Mouse (Mus musculus): Measurements from ENCODE around the gene Prdx1.
"Not testable (repeated sequence)": the region's sequence is repeated elsewhere in the genome, so short reads cannot be mapped to it uniquely, and the experiment has no call there.

Gene Prdx1

GRCm38 (mm10) chr4:116679141-116679540 is 6.2 kb upstream of the Prdx1 start:
- DNase-seq (ENCODE audit: low spot score), result no peak

- not testable (repeated sequence) for DNase-seq (ENCODE audit: low spot score)
These were observed 4.8 kb upstream of the Prdx1 start for GRCm38 (mm10) chr4:116680521-116680920.

- DNase-seq (ENCODE audit: low spot score), result no peak
These were observed 1.4 kb upstream of the Prdx1 start for GRCm38 (mm10) chr4:116683957-116684356.

- DNase-seq (ENCODE audit: low spot score), result no peak
These were observed 679 bp upstream of the Prdx1 start for GRCm38 (mm10) chr4:116684665-116685064.

DNA sequence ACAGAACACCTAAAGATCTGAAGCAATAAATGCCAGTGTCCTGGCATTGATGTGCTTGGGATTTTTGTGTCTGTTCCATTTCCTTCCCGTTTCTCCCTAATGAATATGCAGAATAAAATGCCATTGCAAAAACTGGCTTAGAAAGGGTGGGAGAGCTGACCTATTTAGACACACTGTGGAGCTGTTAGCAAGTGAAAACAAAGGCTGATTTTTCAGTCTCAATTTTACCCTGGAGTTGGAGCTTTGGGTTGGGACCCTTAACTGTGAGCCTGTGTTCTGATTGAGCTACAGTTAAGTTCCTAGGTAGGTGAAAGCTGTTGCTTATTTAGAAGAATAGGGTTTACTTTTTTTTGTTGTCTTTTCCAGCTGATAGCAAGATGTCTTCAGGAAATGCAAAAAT is 1.7 kb downstream of the Prdx1 start:
- DNase-seq (ENCODE audit: low spot score), result no peak

DNA sequence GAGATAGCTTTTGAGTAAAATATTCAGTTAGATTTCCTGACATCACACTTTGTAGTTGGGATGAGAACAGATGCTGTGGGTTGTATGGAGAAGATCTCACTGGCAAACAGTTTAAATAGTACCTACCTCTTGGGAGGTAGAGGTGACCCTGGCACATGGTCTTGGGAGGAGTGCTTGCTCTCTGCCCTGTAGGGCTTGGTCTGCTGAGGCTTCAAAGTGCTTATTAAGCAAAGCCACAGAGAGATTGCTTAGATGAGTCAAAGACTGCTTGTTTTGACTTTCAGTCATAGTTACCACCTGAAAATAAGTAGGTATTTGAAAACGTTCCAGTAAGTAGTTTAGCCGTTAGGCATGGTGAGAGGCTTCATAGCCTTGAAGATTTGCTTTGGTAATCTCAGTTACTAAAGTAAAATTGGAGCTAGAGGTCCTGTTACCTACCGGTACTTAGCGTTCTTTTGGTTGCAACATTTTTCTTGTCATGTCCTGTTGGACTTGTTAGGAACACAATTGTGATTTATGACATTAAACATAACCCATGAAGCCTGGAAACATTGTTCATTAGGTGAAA is 4.0 kb downstream of the Prdx1 start:
- DNase-seq (ENCODE audit: low spot score), result no peak

- DNase-seq (ENCODE audit: low spot score), result no peak
These were observed 6.8 kb downstream of the Prdx1 start for GRCm38 (mm10) chr4:116692146-116692545.

DNA sequence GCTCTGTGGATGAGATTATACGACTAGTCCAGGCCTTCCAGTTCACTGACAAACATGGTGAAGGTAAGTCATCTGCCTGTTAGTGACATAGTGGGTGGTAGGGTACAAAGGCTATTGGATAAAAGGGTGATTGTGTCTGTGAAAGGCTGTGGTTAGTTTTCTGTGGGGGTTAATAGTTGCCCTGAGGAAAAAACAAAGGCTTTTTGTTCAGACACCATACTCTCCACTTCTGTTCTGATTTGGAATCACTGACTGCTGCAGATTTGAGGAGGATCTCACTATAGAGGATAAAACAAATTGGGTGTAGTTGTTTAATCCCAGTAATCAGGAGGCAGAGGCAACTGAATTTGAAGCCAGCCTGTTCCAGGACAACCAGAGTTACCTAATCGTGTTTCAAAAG is 8.4 kb downstream of the Prdx1 start:
- DNase-seq (ENCODE audit: low spot score), result no peak

DNA sequence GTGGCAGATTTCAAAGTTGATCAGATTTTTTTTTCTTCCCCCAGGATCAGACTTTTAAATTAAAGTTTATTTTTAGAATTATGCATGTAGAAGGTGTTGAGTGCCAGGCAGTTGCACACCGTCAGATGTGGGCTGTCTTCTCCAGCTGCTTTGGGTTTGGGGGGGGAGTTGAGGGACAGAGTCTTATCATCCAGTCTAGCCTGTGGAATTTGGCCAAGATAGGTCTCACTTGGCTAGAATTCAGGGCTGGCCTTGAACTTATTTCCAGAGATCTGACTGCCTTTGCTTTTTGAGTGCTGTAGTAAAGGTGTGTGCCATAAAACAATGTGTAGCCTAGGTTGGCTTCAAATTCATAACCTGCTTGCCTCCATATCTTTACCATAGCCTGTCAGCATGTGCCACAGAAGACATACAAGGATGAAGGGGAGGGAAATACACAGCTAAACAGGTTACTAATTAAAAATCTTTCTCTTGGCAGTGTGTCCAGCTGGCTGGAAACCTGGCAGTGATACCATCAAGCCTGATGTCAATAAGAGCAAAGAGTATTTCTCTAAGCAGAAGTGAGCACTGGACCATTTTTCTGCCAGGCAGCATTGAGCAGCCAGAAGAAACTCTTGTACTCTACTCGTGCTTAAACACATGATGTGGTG is 13.5 kb downstream of the Prdx1 start:
- no peak for DNase-seq (ENCODE audit: low spot score)

DNA sequence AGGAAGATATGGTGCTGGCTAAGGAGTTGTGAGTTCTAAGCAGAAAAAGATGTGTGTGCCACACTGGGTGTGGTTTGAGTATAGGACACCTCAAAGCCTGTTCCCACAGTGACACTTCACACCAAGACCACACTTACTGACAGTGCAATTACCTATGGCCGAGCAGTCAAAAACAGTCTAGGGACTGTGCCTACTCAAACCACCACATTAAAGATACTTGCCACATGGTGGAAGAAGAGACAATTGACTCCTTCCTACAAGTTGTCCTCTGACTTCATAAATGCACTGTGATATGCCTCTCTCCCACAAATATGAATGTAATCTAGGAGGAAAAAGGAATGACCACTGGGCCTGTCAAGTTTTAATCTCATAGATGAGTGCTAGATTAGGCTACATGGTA is 15.6 kb downstream of the Prdx1 start:
- no peak for DNase-seq (ENCODE audit: low spot score)

DNA sequence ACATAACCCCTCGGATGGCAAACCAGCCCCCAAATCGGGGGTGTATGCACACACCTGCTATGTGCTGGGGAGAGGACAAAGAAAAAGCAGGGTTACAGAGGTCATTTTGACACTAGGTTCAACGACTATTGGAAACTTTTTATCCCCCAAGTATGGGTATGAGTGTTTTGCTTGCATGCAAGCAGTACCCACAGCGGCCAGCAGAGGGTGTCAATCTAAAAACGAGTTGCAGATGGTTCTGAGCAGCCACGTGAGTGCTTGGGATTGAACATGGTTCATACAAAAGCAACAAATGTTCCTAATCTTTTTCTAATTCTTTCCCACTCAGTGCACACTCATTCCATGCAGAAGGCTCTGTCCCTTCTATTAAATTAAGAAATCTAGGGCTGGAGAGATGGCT is 18.5 kb downstream of the Prdx1 start:
- peak; percentile 65 for DNase-seq (ENCODE audit: low spot score)

DNA sequence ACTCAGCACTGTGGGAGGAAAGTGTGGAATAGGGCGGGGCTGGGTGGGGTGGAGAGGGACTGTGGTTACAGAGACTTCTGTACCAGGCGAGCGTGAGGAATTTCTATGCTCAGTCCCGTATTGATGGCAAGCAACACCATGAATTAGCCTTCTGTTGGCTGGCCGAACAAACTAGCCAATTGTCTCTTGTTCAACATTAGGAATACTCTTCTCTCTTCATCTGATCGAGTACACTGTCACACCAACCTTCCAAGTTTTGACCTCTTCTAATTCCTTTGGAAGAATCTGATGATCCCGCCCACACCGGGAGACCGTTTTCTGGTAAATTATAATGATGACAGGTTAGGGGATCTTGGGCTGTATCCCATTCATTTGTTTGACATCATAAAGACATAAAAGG is 22.3 kb downstream of the Prdx1 start:
- DNase-seq (ENCODE audit: low spot score), result no peak

- peak; percentile 83 for DNase-seq (ENCODE audit: low spot score)
These were observed 22.9 kb downstream of the Prdx1 start, which contains the start of the genes Mmachc and Ccdc163 for GRCm38 (mm10) chr4:116708201-116708764. Gene Mmachc, minus strand, starts transcription at chr4:116708406. Gene Ccdc163, plus strand, starts transcription at chr4:116708509.

- no peak for DNase-seq (ENCODE audit: low spot score)
These were observed 23.5 kb downstream of the Prdx1 start for GRCm38 (mm10) chr4:116708791-116709390.

DNA sequence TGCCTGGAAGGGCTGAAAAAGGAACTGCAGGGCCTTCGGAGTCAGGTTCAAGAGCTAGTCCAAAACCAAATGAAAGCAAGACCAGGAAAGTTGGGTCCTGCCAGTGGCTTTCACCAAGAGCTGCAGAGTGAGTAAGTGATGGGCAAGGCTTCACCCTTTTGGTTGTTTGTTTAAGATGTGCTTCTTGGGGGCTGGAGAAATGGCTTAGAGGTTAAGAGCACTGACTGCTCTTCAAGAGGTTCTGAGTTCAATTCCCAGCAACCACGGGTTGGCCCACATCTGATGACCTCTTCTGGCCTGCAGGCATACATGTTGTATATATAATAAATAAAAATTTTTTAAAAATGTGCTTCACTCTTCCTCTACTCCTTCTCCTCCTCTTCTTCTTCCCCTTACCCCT is 24.8 kb downstream of the Prdx1 start:
- no peak for DNase-seq (ENCODE audit: low spot score)

- DNase-seq (ENCODE audit: low spot score), result no peak
These were observed 27.2 kb downstream of the Prdx1 start for GRCm38 (mm10) chr4:116712536-116712935.

DNA sequence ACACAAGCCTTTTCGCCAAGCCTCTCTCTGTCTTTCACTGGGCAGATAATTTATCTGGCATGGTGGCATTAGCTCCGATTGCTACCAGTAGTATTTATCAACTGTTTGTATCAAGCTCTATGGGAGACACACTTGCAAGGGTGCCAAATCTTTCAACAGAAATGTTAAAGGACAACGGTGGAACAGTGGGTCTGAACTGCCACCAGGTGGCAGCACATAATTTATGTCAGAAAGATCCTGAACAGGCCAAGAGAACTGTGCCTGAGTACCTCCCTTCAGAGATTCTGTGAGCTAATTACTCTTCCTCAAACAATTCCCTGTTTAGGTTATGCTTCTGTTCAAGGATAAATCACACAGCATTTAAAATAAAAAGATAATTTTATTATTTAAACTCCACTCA is 34.1 kb downstream of the Prdx1 start:
- DNase-seq (ENCODE audit: low spot score), result peak; percentile 25

DNA sequence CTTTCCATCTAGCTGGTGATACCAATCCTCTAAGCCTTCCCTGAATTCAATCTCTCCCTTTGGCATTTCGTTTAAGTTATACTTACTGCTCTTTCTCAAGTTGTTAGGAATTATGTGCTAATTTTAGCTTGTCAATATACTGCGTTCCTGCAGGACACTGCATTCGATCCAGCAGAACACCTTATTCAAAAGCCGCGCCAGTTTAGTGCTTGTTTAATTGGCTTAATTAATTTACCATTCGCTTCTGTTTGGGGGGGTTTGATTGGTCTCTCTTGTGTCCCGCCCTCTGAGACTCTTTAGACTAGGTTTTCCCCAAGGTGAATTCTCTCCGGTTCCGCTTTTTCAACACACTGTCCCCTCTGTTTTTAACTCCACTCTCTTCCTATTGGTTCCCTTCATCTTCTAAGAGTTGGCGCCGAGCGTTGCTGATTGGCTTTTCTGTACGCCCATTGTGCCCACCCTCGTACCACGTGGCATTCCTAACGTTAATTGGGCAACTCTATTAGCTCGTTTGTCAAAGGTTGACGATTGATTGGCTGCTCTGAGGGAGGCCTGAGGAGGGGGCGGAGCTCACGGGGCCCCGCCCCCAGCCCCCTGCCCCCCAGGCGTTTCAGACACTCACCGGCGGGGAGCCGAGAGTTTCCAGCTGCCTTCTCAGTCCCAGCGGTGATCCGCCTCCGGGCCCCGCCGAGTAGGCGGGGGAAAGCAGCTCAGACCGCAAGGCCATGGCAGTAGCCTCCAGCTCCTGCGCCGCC is 35.2 kb downstream of the Prdx1 start, which contains the start of gene Tesk2:
Gene Tesk2 (plus strand): TSS at position 606 of the 755 bp plus-strand sequence.
- peak; percentile 85 for DNase-seq (ENCODE audit: low spot score)

GRCm38 (mm10) chr4:116721098-116721628 is 35.8 kb downstream of the Prdx1 start:
- no peak for DNase-seq (ENCODE audit: low spot score)

DNA sequence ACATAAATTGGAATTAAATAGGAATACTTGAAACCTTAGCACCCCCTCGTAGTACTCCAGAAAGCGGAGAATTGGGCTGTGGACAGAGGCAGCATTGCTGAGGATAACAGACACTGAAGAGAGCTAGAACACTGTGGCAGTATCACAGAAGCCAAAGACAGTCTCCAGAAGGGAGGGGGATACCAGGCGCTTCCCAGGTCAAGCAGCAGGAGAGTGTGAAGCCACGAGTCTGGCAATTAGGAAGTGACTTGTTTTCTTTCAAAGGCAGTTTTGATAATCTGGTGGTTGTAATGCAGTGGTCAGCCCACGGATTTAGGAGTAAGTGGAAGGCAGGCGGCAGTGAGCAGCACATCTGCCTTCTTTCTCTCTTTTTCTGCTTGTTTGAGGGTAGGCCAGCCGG is 36.9 kb downstream of the Prdx1 start:
- DNase-seq (ENCODE audit: low spot score), result no peak

DNA sequence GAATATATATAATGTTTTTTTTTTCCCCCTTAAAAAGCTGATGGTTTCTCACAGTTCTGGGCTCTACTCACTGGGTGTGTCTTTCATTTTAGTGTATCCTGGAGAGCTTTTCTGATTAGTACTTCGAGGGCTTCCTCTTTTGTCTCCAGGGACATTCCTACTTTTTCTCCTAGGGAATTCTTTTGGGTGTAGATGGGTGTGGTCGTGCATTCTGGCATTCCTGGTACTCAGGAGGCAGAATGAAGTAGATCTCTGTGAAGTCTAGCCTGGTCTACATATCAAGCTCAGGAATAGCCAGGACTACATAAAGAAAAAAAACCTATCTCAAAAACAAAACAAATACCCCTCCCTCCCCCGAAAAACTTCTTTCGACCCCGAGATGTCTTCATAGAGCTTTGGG is 40.1 kb downstream of the Prdx1 start:
- DNase-seq (ENCODE audit: low spot score), result no peak

DNA sequence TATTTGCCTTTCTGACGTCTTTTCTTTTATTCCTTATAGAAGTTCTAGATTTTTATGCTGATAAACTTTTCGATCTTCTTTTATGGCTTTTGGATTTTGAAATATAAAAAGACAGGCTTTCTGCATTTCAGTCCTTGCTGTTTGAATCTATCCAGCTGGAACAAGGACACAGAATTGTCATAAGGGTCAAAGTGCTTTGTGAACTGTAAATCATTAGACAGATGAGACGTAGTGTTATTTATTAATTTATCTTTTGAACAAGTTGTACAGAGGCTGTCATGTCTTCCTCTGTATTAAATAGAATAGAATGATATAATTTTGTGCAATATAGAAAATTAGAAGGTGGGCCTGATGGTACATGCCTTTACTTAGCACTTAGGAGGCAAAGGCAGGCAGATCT is 42.1 kb downstream of the Prdx1 start:
- no peak for DNase-seq (ENCODE audit: low spot score)

Measured in ovary, postnatal 36 days (tissue).